Mouse (Mus musculus) CH12.LX (cell line): ENCODE data around the gene Tnfrsf21. TPM values are rescaled to one million over a fixed set of nuclear protein-coding genes. Genes with fewer than 3 reads are reported as not detected.

Source experiments
- DNase-seq: peaks from one replicate; pipeline ENCODE4 v3.0.0-alpha.2; 2013; ENCODE audit errors: extremely low read depth
- H3K27ac ChIP-seq: 2 replicates; pipeline ENCODE4 v1.5.1; 2012; ENCODE audit warnings: low read depth, mild to moderate bottlenecking, control low read depth, moderate library complexity; ENCODE audit not compliant: insufficient read depth
- H3K27me3 ChIP-seq: replicated peaks from 2 replicates; pipeline ENCODE3; 2012; ENCODE audit warnings: inconsistent platforms
- H3K36me3 ChIP-seq, 2 experiments: replicated peaks in 1 of 2; 2 replicates each; pipeline versions ENCODE3 to v1.6.1; 2012; ENCODE audit warnings: inconsistent platforms in 1 of 2, low read length in 1 of 2, mild to moderate bottlenecking in 1 of 2, mixed read lengths in 1 of 2, moderate library complexity in 1 of 2; ENCODE audit not compliant: control insufficient read depth in 1 of 2, insufficient read depth in 1 of 2
- H3K4me1 ChIP-seq, 2 experiments: 2 replicates each; pipeline ENCODE4 v1.6.1; 2012; ENCODE audit warnings: inconsistent platforms in 1 of 2, moderate library complexity in 1 of 2; ENCODE audit not compliant: insufficient read depth in 2 of 2, control insufficient read depth in 1 of 2
- H3K4me2 ChIP-seq: 2 replicates; pipeline ENCODE4 v1.6.1; 2012; ENCODE audit warnings: low read depth, mild to moderate bottlenecking, control low read depth; ENCODE audit not compliant: poor library complexity, insufficient read depth, severe bottlenecking
- H3K4me3 ChIP-seq, 3 experiments: fragments of 150-350 bp in 1 of 3; sonication (generic) in 1 of 3; replicated peaks in 1 of 3; 2 replicates each; pipeline versions ENCODE3 to v1.5.1; 2011 to 2012; ENCODE audit warnings: low read depth in 2 of 3, low read length in 2 of 3, mild to moderate bottlenecking in 2 of 3, moderate library complexity in 2 of 3, control low read depth in 1 of 3, improper control_type of control experiment in 1 of 3, inconsistent platforms in 1 of 3, mixed read lengths in 1 of 3; ENCODE audit not compliant: poor library complexity in 1 of 3
- H3K79me2 ChIP-seq: replicated peaks from 2 replicates; pipeline ENCODE4 v1.6.1; 2012; ENCODE audit warnings: mild to moderate bottlenecking, moderate library complexity; ENCODE audit not compliant: control insufficient read depth, poor library complexity, insufficient read depth, severe bottlenecking; ENCODE audit errors: extremely low read depth
- H3K9ac ChIP-seq: 2 replicates; pipeline ENCODE4 v1.6.1; 2012; ENCODE audit warnings: low read depth, mild to moderate bottlenecking, control low read depth, moderate library complexity; ENCODE audit not compliant: insufficient read depth
- H3K9me3 ChIP-seq: replicated peaks from 2 replicates; pipeline ENCODE3; 2012; ENCODE audit warnings: low read length, inconsistent platforms, mixed read lengths
- CHD1 ChIP-seq: IDR thresholded peaks from 2 replicates; pipeline ENCODE4 v1.6.1; 2012; ENCODE audit warnings: low read depth, low read length, improper control_type of control experiment, inconsistent platforms
- CHD2 ChIP-seq: IDR thresholded peaks from 2 replicates; pipeline ENCODE4 v1.6.1; 2011; ENCODE audit warnings: low read length, improper control_type of control experiment
- CTCF ChIP-seq, 2 experiments: IDR thresholded peaks in 1 of 2; conservative IDR thresholded peaks in 1 of 2; 2 replicates each; pipeline ENCODE4 v1.5.1; 2011 to 2012; ENCODE audit warnings: low read depth in 2 of 2, low read length in 2 of 2, improper control_type of control experiment in 1 of 2, inconsistent platforms in 1 of 2, mild to moderate bottlenecking in 1 of 2, moderate library complexity in 1 of 2
- EP300 ChIP-seq: IDR thresholded peaks from 2 replicates; pipeline ENCODE4 v1.6.1; 2011; ENCODE audit warnings: low read length, improper control_type of control experiment
- ETS1 ChIP-seq: conservative IDR thresholded peaks from 2 replicates; pipeline ENCODE4 v1.6.1; 2012; ENCODE audit warnings: low read depth, mild to moderate bottlenecking, inconsistent platforms, low read length, improper control_type of control experiment, moderate library complexity
- HCFC1 ChIP-seq: IDR thresholded peaks from 2 replicates; pipeline ENCODE4 v1.6.1; 2012; ENCODE audit warnings: low read depth, mild to moderate bottlenecking, inconsistent platforms, low read length, improper control_type of control experiment
- IRF4 ChIP-seq: IDR thresholded peaks from 2 replicates; pipeline ENCODE4 v1.6.1; 2014; ENCODE audit warnings: low read depth, mild to moderate bottlenecking, inconsistent platforms, low read length, improper control_type of control experiment
- JUN ChIP-seq: IDR thresholded peaks from 2 replicates; pipeline ENCODE4 v1.6.1; 2011; ENCODE audit warnings: low read depth, mild to moderate bottlenecking, low read length, improper control_type of control experiment, moderate library complexity; ENCODE audit not compliant: insufficient read depth
- JUND ChIP-seq: conservative IDR thresholded peaks from 2 replicates; pipeline ENCODE4 v1.6.1; 2011; ENCODE audit warnings: low read depth, low read length, improper control_type of control experiment
- MAX ChIP-seq: IDR thresholded peaks from 2 replicates; pipeline ENCODE4 v1.6.1; 2011; ENCODE audit warnings: low read length, improper control_type of control experiment
- MXI1 ChIP-seq: IDR thresholded peaks from 2 replicates; pipeline ENCODE4 v1.6.1; 2011; ENCODE audit warnings: mild to moderate bottlenecking, low read depth, low read length, improper control_type of control experiment
- POLR2A ChIP-seq: IDR thresholded peaks from 2 replicates; pipeline ENCODE4 v1.6.1; 2011; ENCODE audit warnings: low read depth, mild to moderate bottlenecking, improper control_type of control experiment, low read length
- RCOR1 ChIP-seq: conservative IDR thresholded peaks from 2 replicates; pipeline ENCODE4 v1.6.1; 2012; ENCODE audit warnings: low read depth, mild to moderate bottlenecking, inconsistent platforms, low read length, improper control_type of control experiment
- SIN3A ChIP-seq: IDR thresholded peaks from 2 replicates; pipeline ENCODE4 v1.6.1; 2012; ENCODE audit warnings: low read length, improper control_type of control experiment, inconsistent platforms
- SMC3 ChIP-seq: IDR thresholded peaks from 2 replicates; pipeline ENCODE4 v1.6.1; 2011; ENCODE audit warnings: low read depth, low read length, improper control_type of control experiment
- TBP ChIP-seq: conservative IDR thresholded peaks from 2 replicates; pipeline ENCODE4 v1.6.1; 2011; ENCODE audit warnings: low read depth, low read length, improper control_type of control experiment
- UBTF ChIP-seq: IDR thresholded peaks from 2 replicates; pipeline ENCODE4 v1.6.1; 2012; ENCODE audit warnings: low read depth, mild to moderate bottlenecking, inconsistent platforms, low read length, improper control_type of control experiment, moderate library complexity
- USF1 ChIP-seq: IDR thresholded peaks from 2 replicates; pipeline ENCODE4 v1.6.1; 2014; ENCODE audit warnings: low read depth, mild to moderate bottlenecking, inconsistent platforms, low read length, improper control_type of control experiment
- ZKSCAN1 ChIP-seq: IDR thresholded peaks from 2 replicates; pipeline ENCODE4 v1.6.1; 2012; ENCODE audit warnings: low read depth, inconsistent platforms, low read length, improper control_type of control experiment, borderline replicate concordance
- dilution Hi-C: fragments of 300-500 bp; cut with MboI; formaldehyde crosslinking; loops from 2 replicates; pipeline ENCODE4 v1.14.3; 2020; ENCODE audit warnings: low sequenced_read_pairs; ENCODE audit not compliant: extremely low pct_unique_long_range_greater_than_20kb, extremely low pct_ligation_motif_present
- in situ Hi-C: fragments of 300-500 bp; cut with MboI; formaldehyde crosslinking; loops from 3 replicates; pipeline ENCODE4 v1.14.3; 2019; ENCODE audit warnings: low sequenced_read_pairs, low pct_ligation_motif_present, low pct_unique_long_range_greater_than_20kb, mixed read lengths
- polyA plus RNA-seq: library from polyadenylated mRNA; unstranded; fragments of >175 nt; gene quantifications from 2 replicates; pipeline ENCODE4 v1.2.1, GENCODE M21; 2012; ENCODE audit warnings: low read depth; ENCODE audit not compliant: insufficient read length
- total RNA-seq, 2 experiments: library from RNA; depleted of rRNA; stranded (reverse); fragments of 300-350 nt in 1 of 2; fragments of >200 nt in 1 of 2; gene quantifications; 2 replicates each; pipeline ENCODE4 v1.2.3; 2012 to 2014

Tnfrsf21 gene
- total and polyA plus RNA-seq, 3 experiments, result 0.10 TPM; not detected in 2

- Histone ChIP-seq H3K27ac (no peak overlapping the region), H3K27me3 (no peaks in the 10 kb centered on the region)
These were observed 8.2 kb downstream of the Tnfrsf21 start for GRCm38 (mm10) chr17:43024531-43024930.

DNA sequence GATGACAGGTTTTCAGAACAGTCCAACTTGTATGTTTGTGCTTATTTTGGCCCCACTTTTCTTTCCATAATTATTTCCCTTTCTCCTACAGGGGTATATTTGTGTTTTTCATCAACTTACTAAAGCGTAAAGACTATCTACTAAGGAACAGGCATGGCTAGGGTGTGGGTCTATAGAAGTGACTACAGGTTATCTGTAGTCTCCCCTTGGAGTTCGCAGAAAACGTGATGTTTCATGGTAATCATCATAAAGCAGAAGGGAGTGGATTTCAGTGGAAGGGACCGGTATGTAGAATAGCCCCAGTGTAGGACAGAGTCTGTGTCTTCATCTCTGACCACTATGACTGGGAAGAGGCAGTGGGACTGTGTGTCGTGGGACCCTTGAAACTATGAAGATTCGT is 8.7 kb downstream of the Tnfrsf21 start:
- Histone ChIP-seq H3K36me3 (no peaks in the 10 kb centered on the region), H3K79me2 (no peaks in the 10 kb centered on the region), H3K9me3 (peaks cover 24% of the 10 kb centered on the region), H3K27me3 (no peaks in the 10 kb centered on the region), H3K9ac (no peak overlapping the region), H3K4me1 (no peaks in the 10 kb centered on the region), H3K4me3 (no peak overlapping the region), H3K4me2 (no peak overlapping the region), H3K27ac (no peak overlapping the region)
- TF ChIP-seq USF1 (no peak), HCFC1 (no peak), RCOR1 (no peak), SIN3A (no peak), TBP (no peak), JUN (no peak), CTCF (conservative IDR thresholded peaks at IDR 0.05 in 1 of 2, IDR thresholded peaks at IDR 0.05 in 1 of 2; ENCODE audit: low read depth in 2 of 2, low read length in 2 of 2) (no peak), EP300 (no peak), POLR2A (no peak), ZKSCAN1 (no peak), JUND (no peak), ETS1 (no peak), CHD1 (no peak), SMC3 (no peak)
- in situ Hi-C loops, result no loop called here
- no peak for DNase-seq
- dilution Hi-C loops, result no loop called here

More at GRCm38 (mm10) chr17:43024531-43024930, 8.2 kb downstream of the Tnfrsf21 start:
- Histone ChIP-seq H3K4me1 (no peaks in the 10 kb centered on the region), H3K4me3 (no peak overlapping the region)
- TF ChIP-seq UBTF (no peak), CTCF (conservative IDR thresholded peaks at IDR 0.05 in 1 of 2, IDR thresholded peaks at IDR 0.05 in 1 of 2; ENCODE audit: low read depth in 2 of 2, low read length in 2 of 2) (no peak), POLR2A (no peak), EP300 (no peak), MXI1 (no peak), IRF4 (no peak), MAX (no peak), SMC3 (no peak), SIN3A (no peak), CHD2 (no peak), JUN (no peak)
- TF ChIP-seq, all 38 proteins: peak for 0
- in situ Hi-C loops, result loop anchor here (25.0 kb wide), 1 partner anchor 213 kb away; no protein-coding TSS in a partner anchor
- Histone ChIP-seq H3K36me3 (no peaks in the 10 kb centered on the region), H3K79me2 (no peaks in the 10 kb centered on the region), H3K4me2 (no peak overlapping the region), H3K9ac (no peak overlapping the region), H3K9me3 (peaks cover 24% of the 10 kb centered on the region)
- dilution Hi-C loops, result no loop called here
- DNase-seq, result no peak
